Mouse (Mus musculus): Measurements from ENCODE around the gene Spata45. TPM values are rescaled to one million over a fixed set of nuclear protein-coding genes. Genes with fewer than 3 reads are reported as not detected.

The Spata45 gene
- polyA plus RNA-seq, 2 experiments = not detected

DNA sequence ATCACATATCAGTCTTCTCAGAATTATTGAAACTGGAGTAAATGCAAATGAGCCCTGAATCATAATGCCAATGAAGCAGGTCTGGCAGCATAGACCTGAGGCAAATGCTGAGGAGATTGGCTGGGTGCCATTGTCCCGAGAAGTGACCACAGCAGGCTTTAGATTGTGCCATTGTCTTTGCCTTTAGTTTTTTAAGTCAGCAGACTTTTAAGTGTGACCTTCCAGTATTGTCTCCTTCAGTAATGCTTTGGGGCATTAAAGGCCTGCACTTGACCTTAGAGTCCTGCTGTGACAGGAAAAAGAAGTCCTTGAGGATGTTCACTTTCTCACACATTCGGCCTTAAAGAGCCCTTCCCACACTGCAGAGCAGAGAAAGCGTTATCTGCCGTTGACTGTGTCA, 33.8 kb downstream of the Spata45 start:
- H3K9ac ChIP-seq (replicated peaks) = no peak overlapping the region
- H3K36me3 ChIP-seq (replicated peaks; ENCODE audit: control insufficient read depth, insufficient read depth, low read depth) = peaks cover 82% of the 10 kb centered on the region
- H3K9me3 ChIP-seq (ENCODE audit: control insufficient read depth, low read length) = no peaks in the 10 kb centered on the region
- DNase-seq (ENCODE audit: low read depth in 3 of 3, low spot score in 3 of 3) (no peak), ATAC-seq (ENCODE audit: insufficient read depth) (no peak)
- no peaks in the 10 kb centered on the region for H3K27me3 ChIP-seq (ENCODE audit: control insufficient read depth, insufficient read depth, low read length)
- no peak for TF ChIP-seq CTCF (IDR thresholded peaks at IDR 0.05; ENCODE audit: low read depth)
- TF ChIP-seq EP300 (IDR thresholded peaks at IDR 0.05; ENCODE audit: low read depth) = no peak
- H3K27ac ChIP-seq = no peak overlapping the region
- peaks cover 0 to 2% of the 10 kb centered on the region in 2 experiments; a peak in 2 of 4 replicates for H3K4me1 ChIP-seq (replicated peaks; ENCODE audit: control insufficient read depth in 2 of 2, insufficient read depth in 2 of 2, low read length in 1 of 2)
- 84% methylated on average over 4 of the region's 4 CpGs for WGBS (ENCODE audit: insufficient replicate concordance)
- no peak overlapping the region for H3K4me3 ChIP-seq (ENCODE audit: insufficient read depth in 1 of 2, low read depth in 2 of 2, low read length in 2 of 2)
- no peak overlapping the region for H3K4me2 ChIP-seq (ENCODE audit: low read depth)

DNA sequence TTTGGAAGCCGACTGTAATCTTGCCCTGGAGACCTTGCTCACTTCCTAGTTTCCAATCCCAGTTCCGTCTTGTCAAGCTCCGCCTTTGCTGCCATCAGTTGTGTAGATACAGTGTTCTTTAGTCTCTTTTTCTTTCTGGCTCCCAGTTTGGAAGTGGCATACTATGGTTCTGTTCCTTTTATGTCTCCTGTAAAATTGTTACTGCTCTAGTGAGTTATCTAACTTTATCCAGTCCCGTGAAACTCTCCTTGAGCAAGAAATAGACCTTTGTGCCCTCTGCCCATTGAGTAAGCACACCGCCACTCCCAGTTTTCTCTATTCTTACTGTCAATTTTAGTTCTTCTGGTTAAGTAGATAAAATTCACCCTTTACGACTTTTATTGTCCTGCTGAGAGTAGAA, 35.2 kb downstream of the Spata45 start:
- DNase-seq (ENCODE audit: low read depth in 3 of 3, low spot score in 3 of 3) = no peak
- H3K27me3 ChIP-seq (ENCODE audit: control insufficient read depth, insufficient read depth, low read length) = no peaks in the 10 kb centered on the region
- TF ChIP-seq CTCF (IDR thresholded peaks at IDR 0.05; ENCODE audit: low read depth) (no peak), EP300 (IDR thresholded peaks at IDR 0.05; ENCODE audit: low read depth) (no peak)
- no peak overlapping the region for H3K4me3 ChIP-seq (ENCODE audit: insufficient read depth in 1 of 2, low read depth in 2 of 2, low read length in 2 of 2)
- no peaks in the 10 kb centered on the region for H3K4me1 ChIP-seq (replicated peaks; ENCODE audit: control insufficient read depth in 2 of 2, insufficient read depth in 2 of 2, low read length in 1 of 2)
- no peak overlapping the region for H3K9ac ChIP-seq (replicated peaks)
- no peak overlapping the region for H3K27ac ChIP-seq
- no peaks in the 10 kb centered on the region for H3K9me3 ChIP-seq (ENCODE audit: control insufficient read depth, low read length)
- H3K4me2 ChIP-seq (ENCODE audit: low read depth) = no peak overlapping the region
- H3K36me3 ChIP-seq (replicated peaks; ENCODE audit: control insufficient read depth, insufficient read depth, low read depth) = peaks cover 79% of the 10 kb centered on the region
- ATAC-seq (ENCODE audit: insufficient read depth) = no peak
- WGBS (ENCODE audit: insufficient replicate concordance) = 78% methylated on average over 6 of the region's 6 CpGs

DNA sequence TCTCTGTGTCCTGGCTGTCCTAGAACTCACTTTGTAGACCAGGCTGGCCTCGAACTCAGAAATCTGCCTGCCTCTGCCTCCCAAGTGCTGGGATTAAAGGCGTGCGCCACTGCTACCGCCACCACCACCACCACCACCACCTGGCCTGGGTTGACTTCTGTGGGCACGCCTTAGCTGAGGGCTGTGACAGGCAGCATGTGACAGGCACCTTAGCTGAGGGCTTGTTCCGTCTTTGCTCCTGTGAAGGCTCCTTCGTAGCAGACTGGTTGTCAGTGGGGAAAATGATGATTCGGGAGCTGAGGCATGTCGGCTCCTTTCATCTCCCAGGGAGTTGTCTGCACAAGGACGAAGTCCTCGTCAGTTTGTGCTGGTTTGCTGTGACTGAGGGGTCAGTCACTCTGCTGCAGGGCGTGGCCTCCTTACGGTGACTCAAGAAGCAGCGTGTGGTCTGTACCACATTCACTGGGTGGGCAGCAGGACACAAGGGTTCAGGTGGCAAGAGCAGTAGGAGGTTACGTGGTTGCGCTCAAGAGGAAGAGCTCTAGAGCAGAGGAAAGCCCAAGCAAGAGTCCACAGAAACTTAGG, 36.0 kb downstream of the Spata45 start:
- Histone ChIP-seq H3K4me2 (ENCODE audit: low read depth) (no peak overlapping the region), H3K9me3 (ENCODE audit: control insufficient read depth, low read length) (no peaks in the 10 kb centered on the region), H3K4me3 (ENCODE audit: insufficient read depth in 1 of 2, low read depth in 2 of 2, low read length in 2 of 2) (no peak overlapping the region), H3K9ac (replicated peaks) (no peak overlapping the region), H3K27ac (no peak overlapping the region), H3K27me3 (ENCODE audit: control insufficient read depth, insufficient read depth, low read length) (no peaks in the 10 kb centered on the region), H3K36me3 (replicated peaks; ENCODE audit: control insufficient read depth, insufficient read depth, low read depth) (peaks cover 78% of the 10 kb centered on the region), H3K4me1 (replicated peaks; ENCODE audit: control insufficient read depth in 2 of 2, insufficient read depth in 2 of 2, low read length in 1 of 2) (no peaks in the 10 kb centered on the region)
- ATAC-seq (ENCODE audit: insufficient read depth) = no peak
- DNase-seq (ENCODE audit: low read depth in 3 of 3, low spot score in 3 of 3) = no peak
- TF ChIP-seq CTCF (IDR thresholded peaks at IDR 0.05; ENCODE audit: low read depth) (no peak), EP300 (IDR thresholded peaks at IDR 0.05; ENCODE audit: low read depth) (no peak)
- 84% methylated on average over 16 of the region's 16 CpGs for WGBS (ENCODE audit: insufficient replicate concordance)

DNA sequence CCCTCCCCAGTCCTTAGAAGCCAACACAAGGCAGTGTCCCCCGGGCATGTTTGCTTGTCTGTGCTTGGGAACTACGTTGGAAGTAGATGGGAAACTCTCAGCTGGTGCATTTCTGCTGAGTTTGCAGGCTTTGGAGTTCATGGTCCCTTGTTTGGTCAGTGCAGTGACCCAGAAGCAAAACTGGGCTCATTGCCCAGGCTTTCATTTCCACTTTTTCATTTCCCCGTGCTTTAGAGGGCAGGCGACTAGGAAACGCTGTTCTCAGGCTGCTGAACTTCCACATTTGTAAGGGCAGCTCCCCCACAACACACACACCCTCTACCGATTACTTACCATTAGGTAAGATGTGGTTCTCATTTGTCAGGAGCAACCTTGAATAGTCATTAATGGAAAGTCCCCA, 36.6 kb downstream of the Spata45 start:
- H3K4me1 ChIP-seq (replicated peaks; ENCODE audit: control insufficient read depth in 2 of 2, insufficient read depth in 2 of 2, low read length in 1 of 2) = no peaks in the 10 kb centered on the region
- WGBS (ENCODE audit: insufficient replicate concordance) = 64% methylated on average over 6 of the region's 6 CpGs
- no peak for ATAC-seq (ENCODE audit: insufficient read depth)
- H3K27ac ChIP-seq = no peak overlapping the region
- H3K4me3 ChIP-seq (ENCODE audit: insufficient read depth in 1 of 2, low read depth in 2 of 2, low read length in 2 of 2) = no peak overlapping the region
- peaks cover 79% of the 10 kb centered on the region for H3K36me3 ChIP-seq (replicated peaks; ENCODE audit: control insufficient read depth, insufficient read depth, low read depth)
- no peaks in the 10 kb centered on the region for H3K9me3 ChIP-seq (ENCODE audit: control insufficient read depth, low read length)
- no peak overlapping the region for H3K9ac ChIP-seq (replicated peaks)
- H3K27me3 ChIP-seq (ENCODE audit: control insufficient read depth, insufficient read depth, low read length) = no peaks in the 10 kb centered on the region
- no peak for DNase-seq (ENCODE audit: low read depth in 3 of 3, low spot score in 3 of 3)
- TF ChIP-seq EP300 (IDR thresholded peaks at IDR 0.05; ENCODE audit: low read depth) = no peak
- no peak for TF ChIP-seq CTCF (IDR thresholded peaks at IDR 0.05; ENCODE audit: low read depth)
- no peak overlapping the region for H3K4me2 ChIP-seq (ENCODE audit: low read depth)

DNA sequence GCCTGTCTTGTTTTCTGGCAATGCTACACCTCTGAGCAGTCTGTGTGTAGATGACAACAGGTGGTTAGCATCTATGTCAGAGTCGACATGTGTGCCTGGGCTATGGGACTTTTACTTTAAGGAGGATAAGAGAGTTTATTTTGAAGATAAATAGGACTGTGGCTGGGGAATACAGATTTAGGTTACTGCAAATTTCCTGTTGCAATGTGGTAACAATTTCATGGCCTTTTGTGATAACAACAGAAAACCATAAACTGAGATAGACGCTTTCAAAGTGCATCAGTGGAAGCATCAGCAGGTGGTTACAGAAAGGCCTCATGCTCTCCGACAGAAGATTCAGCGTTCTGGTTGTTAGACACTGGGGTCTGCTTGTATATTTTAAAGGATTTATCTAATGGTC, 37.0 kb downstream of the Spata45 start:
- no peak overlapping the region for H3K4me2 ChIP-seq (ENCODE audit: low read depth)
- H3K9ac ChIP-seq (replicated peaks) = no peak overlapping the region
- no peak overlapping the region for H3K4me3 ChIP-seq (ENCODE audit: insufficient read depth in 1 of 2, low read depth in 2 of 2, low read length in 2 of 2)
- TF ChIP-seq EP300 (IDR thresholded peaks at IDR 0.05; ENCODE audit: low read depth) (no peak), CTCF (IDR thresholded peaks at IDR 0.05; ENCODE audit: low read depth) (no peak)
- H3K36me3 ChIP-seq (replicated peaks; ENCODE audit: control insufficient read depth, insufficient read depth, low read depth) = peaks cover 82% of the 10 kb centered on the region
- no peaks in the 10 kb centered on the region for H3K4me1 ChIP-seq (replicated peaks; ENCODE audit: control insufficient read depth in 2 of 2, insufficient read depth in 2 of 2, low read length in 1 of 2)
- 62% methylated on average over 4 of the region's 4 CpGs for WGBS (ENCODE audit: insufficient replicate concordance)
- no peaks in the 10 kb centered on the region for H3K27me3 ChIP-seq (ENCODE audit: control insufficient read depth, insufficient read depth, low read length)
- H3K27ac ChIP-seq = no peak overlapping the region
- no peak for DNase-seq (ENCODE audit: low read depth in 3 of 3, low spot score in 3 of 3)
- no peaks in the 10 kb centered on the region for H3K9me3 ChIP-seq (ENCODE audit: control insufficient read depth, low read length)
- no peak for ATAC-seq (ENCODE audit: insufficient read depth)
